Mouse (Mus musculus) left cerebral cortex, postnatal 25 days (tissue): Measurements from ENCODE around the gene Arhgap32. TPM values are rescaled to one million over a fixed set of nuclear protein-coding genes. Genes with fewer than 3 reads are reported as not detected.
"Not testable (repeated sequence)": the region's sequence is repeated elsewhere in the genome, so short reads cannot be mapped to it uniquely, and the experiment has no call there.

Source experiments
- DNase-seq, 2 experiments: peaks; one replicate each; pipeline ENCODE4 v3.0.0; 2022; ENCODE audit warnings: low spot score in 2 of 2, mixed read lengths in 1 of 2
- intact Hi-C: fragments of 180-260 bp; cut with DNase I; formaldehyde crosslinking; loops from one replicate; pipeline ENCODE4 v1.15.1; 2025
- total RNA-seq, 2 experiments: library from RNA; stranded (reverse); gene quantifications; 2 replicates each; pipeline ENCODE4 v1.2.3; 2021

Gene Arhgap32
- 100 to 1,000 TPM; 444 to 458 TPM for total RNA-seq

DNA sequence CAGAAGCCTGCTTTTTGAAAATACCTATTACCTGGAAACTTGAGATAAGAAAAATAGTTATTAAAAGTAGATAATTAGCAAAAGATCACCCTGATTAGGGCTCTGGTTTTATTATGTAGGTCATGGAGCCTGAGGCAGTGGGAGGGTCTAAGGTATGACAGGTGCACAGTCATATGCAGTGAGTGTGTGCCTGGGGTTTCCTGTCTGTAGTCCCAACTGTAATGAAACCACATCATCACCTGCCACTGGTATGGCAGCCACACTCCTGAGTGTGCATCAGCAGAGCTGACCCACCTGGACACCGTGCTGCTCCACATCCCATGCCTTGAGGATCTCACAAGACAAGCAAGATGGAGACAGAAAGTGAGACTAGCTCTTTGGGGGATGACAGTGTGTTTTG lies at the start of gene Arhgap32:
Gene Arhgap32, plus strand, starts transcription at position 351 of the 400 bp plus-strand sequence.
- intact Hi-C loops = no loop called here

DNA sequence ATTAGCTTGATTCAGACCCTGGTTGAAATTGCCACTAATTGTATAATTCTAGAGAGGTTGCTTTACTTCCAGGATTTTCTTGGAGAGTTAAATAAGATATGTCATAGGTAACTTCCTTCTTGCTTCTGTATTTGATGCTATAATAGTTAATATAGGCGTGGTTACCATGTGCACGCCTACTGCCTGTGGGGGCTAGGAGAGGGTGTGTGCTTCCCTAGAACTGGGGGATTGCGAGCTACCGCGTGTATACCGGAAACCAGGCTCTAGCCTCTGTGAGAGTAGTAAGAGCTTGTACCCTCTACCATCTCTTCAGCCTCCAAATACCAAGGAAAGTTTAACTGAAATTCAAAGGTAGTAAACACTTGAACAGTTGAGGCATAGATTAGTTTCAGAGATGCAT lies 43.2 kb upstream of the Arhgap32 start:
- intact Hi-C loops = no loop called here
- no peak for DNase-seq

More for the DNA sequence above, at the start of gene Arhgap32:
- DNase-seq = no peak

DNA sequence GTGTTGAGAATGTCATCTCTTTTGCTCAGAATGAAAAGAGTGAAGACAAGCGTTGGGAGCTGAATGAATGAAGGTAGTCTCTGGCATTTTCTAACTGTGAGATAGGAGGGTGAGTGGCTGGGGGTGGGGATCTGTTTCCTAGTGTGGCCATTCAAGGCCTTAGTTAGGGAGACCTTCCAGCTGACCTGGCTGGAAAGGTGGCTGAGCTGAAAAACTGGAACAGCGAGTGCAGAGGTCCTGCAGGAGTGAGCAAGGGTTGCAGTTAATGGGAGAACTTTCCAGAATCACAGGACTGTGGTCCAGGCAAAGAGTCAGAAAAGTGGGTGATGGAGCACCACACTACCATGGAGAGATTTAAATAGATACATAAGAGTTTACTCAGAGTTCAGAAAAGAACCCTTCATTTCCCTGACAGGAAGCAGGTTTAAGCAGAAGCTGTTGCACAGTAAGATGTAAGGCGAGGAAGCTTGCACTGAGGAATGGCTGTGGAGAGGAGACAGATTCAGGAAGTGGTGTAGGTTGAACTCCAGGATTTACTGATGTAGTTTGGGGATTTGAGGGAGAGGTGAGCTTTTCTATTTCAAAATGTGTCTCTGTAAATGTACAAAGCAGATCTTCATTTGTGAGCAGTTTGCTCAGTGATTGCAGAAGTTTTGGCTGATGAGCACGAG lies 27.7 kb upstream of the Arhgap32 start:
- no peak for DNase-seq
- intact Hi-C loops = no loop called here

DNA sequence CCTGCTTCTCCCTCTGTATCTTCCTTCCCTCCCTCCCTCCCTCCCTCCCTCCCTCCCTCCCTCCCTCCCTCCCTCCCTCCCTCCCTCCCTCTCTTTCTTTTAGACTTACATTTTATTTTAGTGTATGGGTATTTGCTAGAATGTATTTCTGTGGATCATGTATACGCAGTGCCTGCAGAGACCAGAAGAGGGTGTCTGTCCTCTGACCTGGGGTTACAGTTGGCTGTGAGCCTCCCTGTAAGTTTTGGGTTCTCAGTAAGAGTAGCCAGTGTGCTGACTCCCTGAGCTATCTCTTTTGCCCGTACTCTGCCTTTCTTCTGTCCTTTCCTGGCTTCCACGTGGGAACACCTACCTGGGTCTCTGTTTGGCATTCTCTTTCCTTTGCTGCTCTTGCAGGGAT lies 27.1 kb upstream of the Arhgap32 start:
- intact Hi-C loops = no loop called here
- DNase-seq = no peak

DNA sequence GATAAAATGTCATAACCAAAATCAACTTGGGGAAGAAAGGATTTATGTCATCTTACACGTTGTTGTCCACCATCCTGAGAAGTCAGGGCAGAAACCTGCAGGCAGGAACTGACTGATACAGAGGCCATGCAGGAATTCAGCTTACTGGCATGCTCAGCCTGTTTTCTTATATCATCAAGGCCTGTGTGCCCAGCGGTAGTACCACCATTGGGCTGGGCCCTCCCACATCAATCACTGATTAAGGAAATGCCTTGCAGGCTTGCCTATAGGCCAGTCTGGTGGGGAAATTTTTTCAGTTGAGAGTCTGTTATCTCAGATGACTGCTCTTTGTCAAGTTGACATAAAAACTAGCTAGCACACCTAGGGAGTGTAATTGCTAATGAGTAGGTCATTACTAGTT lies 22.5 kb upstream of the Arhgap32 start:
- intact Hi-C loops = no loop called here
- DNase-seq = no peak

DNA sequence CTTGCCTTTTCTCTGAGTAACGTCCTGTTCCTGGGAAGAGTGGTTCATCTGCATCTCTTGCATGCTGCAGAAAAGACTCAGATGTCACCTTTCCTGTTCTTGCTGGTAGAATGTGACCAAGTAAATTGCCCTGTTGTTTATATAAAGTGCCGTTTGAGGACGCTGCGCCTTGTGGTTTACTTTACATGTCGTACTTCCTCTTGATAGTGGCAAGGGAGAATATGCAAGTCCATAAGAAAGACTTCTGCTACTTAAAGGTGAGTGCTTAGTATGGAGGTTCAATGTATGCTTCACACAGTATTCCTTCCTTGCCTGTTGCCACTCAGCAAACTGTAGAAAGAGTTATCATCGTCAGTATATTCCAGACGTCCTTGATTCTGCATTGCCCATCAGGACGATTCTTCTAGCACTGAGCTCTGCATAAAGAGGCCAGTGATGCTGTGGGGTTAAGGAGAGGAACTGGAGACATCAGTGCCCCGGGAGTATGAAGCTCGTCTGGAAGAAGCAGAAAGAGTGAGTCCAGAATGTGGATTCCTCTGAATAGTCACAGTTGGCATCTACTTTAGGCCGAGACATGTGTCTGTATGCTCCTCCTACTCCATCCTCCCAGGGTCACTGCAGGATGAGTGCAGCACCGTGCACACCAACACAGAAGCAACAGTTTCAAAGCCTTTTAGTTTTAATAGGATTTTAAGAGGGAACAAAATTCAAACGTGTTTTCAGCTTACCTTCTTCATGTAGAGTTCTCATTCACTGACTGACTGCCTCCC lies 21.4 kb upstream of the Arhgap32 start:
- intact Hi-C loops = no loop called here
- DNase-seq = no peak

DNA sequence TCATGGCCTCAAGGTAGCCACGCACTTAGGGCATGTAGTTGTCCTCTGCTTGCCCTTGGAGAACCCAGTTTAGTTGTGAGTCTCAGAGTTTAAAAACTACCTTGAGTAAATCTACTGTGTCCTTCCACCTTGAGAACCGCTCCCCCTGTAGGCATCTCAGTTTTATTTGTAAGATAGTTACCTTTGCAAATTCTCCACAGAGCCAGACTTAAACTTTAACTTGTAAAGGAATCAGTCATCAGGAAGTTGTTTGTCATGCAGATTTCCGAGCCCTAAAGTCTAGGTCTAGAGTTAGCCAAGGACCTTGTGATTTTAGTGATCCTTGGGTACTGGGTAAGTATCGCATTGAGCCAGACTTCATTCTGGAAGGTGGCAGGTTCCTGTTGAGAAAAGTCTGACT lies 20.4 kb upstream of the Arhgap32 start:
- intact Hi-C loops = no loop called here

DNA sequence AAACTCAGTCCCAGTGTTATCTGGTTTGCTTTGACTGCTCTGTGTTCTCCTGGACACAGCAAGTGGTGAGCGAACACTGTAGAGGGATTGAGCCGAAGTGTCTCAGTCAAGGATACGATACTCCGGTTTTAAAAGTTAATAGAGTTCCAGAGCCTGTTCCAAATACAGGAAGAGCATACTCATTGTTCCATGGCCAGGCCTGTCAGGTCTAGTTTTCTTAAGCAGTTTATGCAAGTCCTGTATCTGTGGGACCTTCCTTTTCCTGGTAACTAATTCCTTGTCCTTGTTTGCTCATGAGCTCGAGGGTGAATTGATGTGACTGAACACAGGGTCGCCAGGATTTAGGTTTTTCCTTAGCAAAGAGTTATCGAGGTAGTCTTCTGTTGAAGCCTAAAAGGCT lies 19.4 kb upstream of the Arhgap32 start:
- DNase-seq = no peak
- intact Hi-C loops = no loop called here

More for the DNA sequence above, 20.4 kb upstream of the Arhgap32 start:
- DNase-seq = no peak

DNA sequence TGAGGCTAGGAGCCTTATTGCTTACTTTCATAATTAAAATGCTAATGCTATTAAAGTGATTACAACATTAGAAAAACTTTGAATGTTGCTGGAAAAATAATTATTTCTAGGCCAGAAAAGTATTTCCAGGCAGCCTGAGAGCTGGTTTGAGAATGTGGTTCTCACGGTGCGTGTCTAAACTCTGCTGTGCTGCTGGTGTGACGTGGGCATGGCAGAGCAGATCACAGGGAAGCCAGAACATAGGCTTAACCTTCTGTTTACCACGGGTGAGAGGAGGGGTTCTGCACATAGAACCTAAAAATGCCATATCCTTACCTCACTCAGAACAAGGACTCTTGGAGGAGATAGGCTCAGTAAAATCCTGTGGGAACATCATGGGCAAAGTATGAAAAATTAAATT lies 18.8 kb upstream of the Arhgap32 start:
- intact Hi-C loops = no loop called here
- DNase-seq = no peak

DNA sequence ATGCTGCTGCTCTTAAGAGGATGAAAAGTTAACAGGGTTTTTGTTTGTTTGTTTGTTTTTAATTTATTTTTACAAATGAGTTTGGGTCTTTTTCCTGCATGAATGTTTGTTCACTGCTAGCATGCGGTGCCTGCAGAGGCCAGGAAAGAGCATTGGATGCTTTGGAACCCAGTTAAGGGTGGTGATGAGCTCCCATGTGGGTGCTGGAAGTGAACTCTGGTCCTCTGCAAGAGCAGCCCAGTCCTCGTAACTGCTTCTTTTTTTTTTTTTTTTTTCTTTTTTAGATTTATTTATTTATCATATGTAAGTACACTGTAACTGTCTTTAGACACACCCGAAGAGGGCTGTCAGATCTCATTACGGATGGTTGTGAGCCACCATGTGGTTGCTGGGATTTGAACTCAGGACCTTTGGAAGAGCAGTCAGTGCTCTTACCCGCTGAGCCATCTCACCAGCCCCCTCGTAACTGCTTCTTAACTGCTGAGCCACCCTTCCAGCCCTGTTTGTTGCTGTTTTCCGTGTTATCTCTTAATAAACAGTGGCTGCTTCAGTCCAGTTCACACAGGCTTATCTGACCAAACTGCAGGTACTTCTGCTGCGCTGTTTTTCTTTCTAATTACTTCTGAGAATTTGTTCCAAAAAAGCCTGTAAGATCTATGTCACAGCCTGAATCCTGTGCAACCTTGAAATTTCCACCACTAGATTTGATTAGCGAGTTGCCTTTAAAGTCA lies 17.3 kb upstream of the Arhgap32 start:
- DNase-seq = no peak
- intact Hi-C loops = no loop called here

DNA sequence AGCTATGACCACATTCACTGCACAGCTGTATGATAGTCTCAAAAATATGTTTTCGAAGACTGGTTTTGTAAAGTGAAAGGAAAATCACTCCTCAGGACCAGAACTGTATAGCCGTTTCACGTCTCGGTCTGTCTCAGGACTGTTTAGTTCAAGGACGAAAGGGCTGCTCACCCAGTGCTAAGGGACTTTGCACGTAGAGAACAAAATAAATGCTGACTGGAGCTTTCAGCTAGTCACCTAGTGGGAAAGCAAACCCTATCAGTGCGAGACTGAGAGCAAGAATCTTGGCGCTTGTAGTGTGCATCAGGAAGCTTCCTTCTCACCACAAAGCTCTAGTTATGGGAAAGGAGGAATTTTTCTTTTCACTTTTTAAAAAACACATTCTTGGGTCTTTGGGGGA lies 15.4 kb upstream of the Arhgap32 start:
- intact Hi-C loops = no loop called here
- no peak for DNase-seq

DNA sequence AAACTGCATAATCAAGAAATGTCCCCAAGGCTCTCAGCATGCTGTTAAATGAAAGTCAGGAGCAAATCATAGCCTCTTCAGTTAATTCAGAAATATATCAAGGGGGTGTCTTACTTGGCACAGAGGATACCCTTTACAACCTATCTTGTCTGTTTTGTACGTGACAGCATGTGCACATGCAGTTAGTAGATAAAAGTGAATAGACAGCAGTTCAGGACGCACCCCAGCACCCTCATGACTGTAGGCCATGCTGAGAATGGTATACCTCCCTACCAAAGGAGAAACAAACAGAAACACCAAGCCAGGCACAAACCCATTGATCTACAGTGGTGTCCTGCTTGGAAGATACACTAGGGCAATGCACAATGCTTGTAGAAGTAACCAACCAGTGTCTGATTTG lies 14.4 kb upstream of the Arhgap32 start:
- DNase-seq = no peak
- intact Hi-C loops = no loop called here

DNA sequence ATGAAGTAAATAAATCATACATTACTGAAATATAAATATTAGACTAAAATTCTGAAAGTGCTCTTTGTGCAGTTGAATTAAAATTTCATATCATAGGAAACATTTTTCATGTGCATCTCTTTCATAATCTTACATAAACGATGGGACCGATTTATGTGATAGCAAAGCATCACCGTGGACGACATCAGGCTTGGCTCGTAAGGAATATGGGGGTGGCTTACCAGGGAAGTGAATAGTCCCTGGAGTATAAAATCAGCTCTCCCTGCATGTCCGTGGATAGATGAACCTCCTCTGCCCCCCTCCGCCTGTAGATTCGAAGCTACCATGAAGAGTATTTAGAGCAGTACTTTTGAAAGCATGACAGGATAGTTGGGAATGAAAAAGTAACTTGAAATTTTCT lies 11.3 kb upstream of the Arhgap32 start:
- intact Hi-C loops = no loop called here
- peak in 1 of 2 experiments; percentile 40 for DNase-seq

DNA sequence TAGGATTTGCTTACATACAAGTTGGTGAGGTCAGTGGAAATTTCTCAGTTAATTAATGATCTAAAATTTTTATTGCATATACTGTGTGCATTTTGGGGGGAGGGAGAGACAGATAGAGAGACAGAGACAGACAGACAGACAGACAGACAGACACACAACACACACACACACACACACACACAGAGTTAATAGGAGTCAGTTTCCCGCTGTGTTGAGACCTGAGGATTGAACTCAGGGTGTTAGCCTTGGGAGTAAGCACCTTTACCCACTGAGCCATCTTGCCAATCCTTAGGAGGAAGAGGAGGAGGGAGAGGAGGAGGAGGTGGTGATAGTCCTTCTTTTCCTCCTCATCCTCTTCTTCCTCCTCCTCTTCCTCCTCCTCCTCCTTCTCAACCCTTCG lies 5.6 kb upstream of the Arhgap32 start:
- intact Hi-C loops = no loop called here
- no peak for DNase-seq

DNA sequence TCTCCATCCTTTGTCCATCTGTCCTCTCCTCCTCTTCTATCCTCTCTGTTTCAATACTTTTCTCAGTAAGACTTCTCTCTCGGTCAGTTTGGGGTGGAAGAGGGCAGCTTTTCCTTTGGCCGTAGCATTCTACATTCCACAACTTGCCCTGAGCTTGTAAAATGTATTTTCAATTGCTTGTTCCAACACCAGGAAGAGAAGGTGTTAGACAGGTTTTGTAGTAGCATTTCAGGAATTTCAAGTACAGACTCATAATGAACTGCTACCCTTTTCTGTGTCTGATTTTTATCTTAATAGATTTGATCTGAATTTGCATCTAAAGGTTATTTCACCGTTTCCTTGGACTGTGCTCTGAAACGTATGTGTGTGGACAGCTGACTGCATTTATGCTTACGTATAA lies 336 bp downstream of the Arhgap32 start:
- intact Hi-C loops = no loop called here
- no peak for DNase-seq

DNA sequence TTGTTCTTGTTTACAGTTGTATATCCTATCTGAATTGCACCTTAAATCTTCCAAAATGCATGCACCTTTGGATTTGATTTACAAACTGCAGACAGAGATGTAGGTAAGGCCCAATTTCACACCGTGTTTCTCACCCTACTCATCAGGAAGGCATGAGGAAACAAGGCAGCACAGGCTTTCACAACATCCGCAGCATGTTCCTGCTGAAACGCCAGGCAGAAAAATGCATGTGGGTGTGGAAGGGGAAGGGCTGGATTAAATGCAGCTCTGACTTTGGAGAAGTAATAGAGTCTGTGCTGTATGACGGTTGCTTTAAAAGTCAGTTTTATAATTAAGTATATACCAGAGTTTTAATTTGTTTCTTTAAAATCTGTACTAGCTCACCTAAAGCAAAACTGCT lies 1.9 kb downstream of the Arhgap32 start:
- intact Hi-C loops = no loop called here
- peak; percentile 31 to 70 for DNase-seq

DNA sequence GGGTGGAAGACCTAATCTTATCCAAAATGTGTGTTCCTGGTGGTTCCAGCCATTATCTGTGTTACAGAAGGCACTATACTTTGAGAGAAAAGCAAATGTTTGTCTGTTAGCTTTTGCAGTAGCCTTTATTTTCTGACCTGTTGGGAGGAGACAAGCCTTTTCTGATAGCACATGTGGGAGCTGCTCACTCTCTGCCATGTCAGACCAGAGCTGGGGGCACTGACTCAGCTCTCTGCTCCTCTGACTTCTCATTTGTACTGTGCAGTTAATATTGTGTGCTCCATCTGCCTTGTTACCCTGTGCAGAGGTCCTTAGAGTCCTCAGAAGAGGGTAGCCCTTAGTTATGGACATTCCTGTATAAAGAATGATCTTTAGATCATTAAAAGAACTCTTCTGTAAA lies 2.5 kb downstream of the Arhgap32 start:
- intact Hi-C loops = no loop called here
- no peak for DNase-seq

DNA sequence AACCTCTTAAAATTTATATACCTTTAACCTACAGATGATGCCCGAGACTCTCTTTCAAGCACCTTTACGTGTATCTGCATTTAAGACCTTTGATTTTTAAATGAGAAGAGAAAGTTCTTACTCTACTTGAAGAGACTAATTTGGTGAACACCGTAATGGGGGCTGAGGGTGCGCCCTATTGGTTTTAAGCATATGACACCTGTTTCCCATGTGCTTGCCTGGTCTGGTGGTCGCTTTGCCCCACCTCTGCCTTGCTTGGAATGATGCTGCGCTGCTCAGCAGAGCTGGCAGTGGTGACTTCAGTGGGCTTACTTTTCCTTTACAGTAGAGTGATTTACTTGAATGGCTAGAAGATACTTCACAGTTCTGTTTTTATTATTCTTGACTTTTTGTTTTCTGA lies 3.6 kb downstream of the Arhgap32 start:
- intact Hi-C loops = no loop called here
- DNase-seq = no peak

DNA sequence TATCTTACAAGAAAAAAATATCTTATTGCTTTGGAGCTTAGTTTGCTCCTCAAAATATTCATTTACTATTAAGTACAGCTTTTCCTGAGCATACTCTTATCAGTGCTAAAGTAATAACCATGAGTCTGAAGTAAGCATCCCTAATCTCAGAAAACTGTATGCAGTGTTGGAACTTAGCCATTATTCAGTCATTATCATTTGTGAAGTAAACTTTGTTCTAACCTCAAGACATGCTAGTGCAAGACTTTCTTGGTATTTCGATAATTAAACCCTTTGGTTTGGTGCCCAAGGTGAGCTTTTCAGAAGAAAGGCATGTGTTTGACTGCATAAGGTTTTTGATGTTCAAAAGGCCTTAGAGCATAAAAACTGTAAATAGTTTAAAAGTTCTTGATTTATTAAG lies 4.2 kb downstream of the Arhgap32 start:
- no peak for DNase-seq
- intact Hi-C loops = no loop called here

DNA sequence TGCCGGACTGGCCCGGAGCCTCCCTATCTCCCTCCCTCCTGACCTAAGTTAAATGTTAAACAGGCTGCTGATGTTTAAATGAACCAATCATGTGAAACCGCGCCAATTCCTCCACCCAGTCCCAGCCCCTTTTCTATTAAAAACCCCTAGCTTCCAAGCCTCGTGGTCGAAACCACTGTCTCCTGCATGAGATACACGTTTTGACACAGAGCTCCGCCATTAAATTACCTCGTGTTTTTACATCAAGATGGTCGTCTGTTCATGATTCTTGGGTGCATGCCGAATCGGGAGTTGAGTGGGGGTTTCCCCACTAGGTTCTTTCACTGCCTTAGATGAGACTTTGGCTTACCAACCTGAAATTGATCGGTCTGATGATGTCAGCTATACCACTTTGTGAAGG lies 5.3 kb downstream of the Arhgap32 start:
- intact Hi-C loops, DNase-seq: not testable (repeated sequence)

DNA sequence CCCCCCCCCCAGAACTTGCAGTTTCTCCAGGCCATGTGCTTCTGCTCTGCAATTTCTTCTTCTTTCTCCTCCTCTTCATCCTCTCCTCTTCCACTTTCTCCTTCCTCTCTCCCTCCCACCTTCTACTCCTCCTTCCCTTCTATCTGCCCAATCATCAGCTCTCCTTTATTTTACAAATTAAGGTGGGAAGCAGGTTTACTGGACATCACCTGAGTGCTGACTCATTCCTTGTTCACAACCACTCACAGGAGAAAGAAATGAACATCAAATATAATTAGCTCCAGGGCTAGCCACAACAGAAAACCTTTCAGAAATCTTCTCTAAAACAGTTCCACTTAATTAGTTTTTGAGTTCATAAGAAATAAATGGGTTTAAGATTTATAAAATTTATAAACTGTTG lies 20.3 kb downstream of the Arhgap32 start:
- intact Hi-C loops = no loop called here
- no peak for DNase-seq
